Mouse (Mus musculus): ENCODE data around the gene Tapbpl.

Tapbpl gene

GRCm38 (mm10) chr6:125196301-125196700, 35.4 kb downstream of the Tapbpl start:
- no peak for DNase-seq (ENCODE audit: low spot score in 2 of 2)

- DNase-seq (ENCODE audit: low spot score in 2 of 2): no peak
These were observed 36.1 kb downstream of the Tapbpl start for GRCm38 (mm10) chr6:125195541-125196075.

- DNase-seq (ENCODE audit: low spot score in 2 of 2): no peak
These were observed 38.3 kb downstream of the Tapbpl start for GRCm38 (mm10) chr6:125193390-125193789.

GRCm38 (mm10) chr6:125192841-125193240, 38.8 kb downstream of the Tapbpl start:
- no peak for DNase-seq (ENCODE audit: low spot score in 2 of 2)

- peak; percentile 78 to 85 for DNase-seq (ENCODE audit: low spot score in 2 of 2)
These were observed 39.5 kb downstream of the Tapbpl start for GRCm38 (mm10) chr6:125192016-125192714.

GRCm38 (mm10) chr6:125191332-125192015, 40.2 kb downstream of the Tapbpl start, which contains the start of the genes Ncapd2 and Mrpl51:
TSS of gene Ncapd2 (minus strand) at chr6:125191701.
TSS of gene Mrpl51 (plus strand) at chr6:125191801.
- DNase-seq (ENCODE audit: low spot score in 2 of 2): peak; percentile 96 to 97

GRCm38 (mm10) chr6:125190816-125191215, 40.8 kb downstream of the Tapbpl start:
- no peak for DNase-seq (ENCODE audit: low spot score in 2 of 2)

GRCm38 (mm10) chr6:125186203-125186602, 45.5 kb downstream of the Tapbpl start:
- DNase-seq (ENCODE audit: low spot score in 2 of 2): no peak

GRCm38 (mm10) chr6:125182133-125182532, 49.5 kb downstream of the Tapbpl start:
- no peak for DNase-seq (ENCODE audit: low spot score in 2 of 2)

- no peak for DNase-seq (ENCODE audit: low spot score in 2 of 2)
These were observed 52.1 kb downstream of the Tapbpl start for GRCm38 (mm10) chr6:125179601-125180000.

- DNase-seq (ENCODE audit: low spot score in 2 of 2): no peak
These were observed 56.2 kb downstream of the Tapbpl start for GRCm38 (mm10) chr6:125175469-125175868.

Data from frontal cortex, postnatal 25 days (tissue).